ENCODE assay signal across 26 mouse cellular contexts in genomic region chr5:24408651-24409050, GRCm38 (mm10). TPM values are rescaled to one million over a fixed set of nuclear protein-coding genes. Genes with fewer than 3 reads are reported as not detected.
A peak's percentile ranks its signal among the peaks of the same experiment; 100 is the strongest.
DNase-seq lines count a peak whose midpoint lies in the region; ATAC-seq and TF ChIP-seq lines count a peak whose summit lies in the region.
"Had no signal": no experiment of that assay in that cellular context is flagged by ENCODE, and none has a peak within 500 bp of the region (broad histone marks: within the 10 kb centered on the region; RNA-seq: fewer than 3 reads in every experiment).

No protein-coding gene starts in this region.

- H3K27me3 ChIP-seq in heart, embryonic 14.5 days (ENCODE audit: control insufficient read depth, insufficient read depth, low read length): no peaks in the 10 kb centered on the region
- no peaks in the 10 kb centered on the region for H3K27me3 ChIP-seq in kidney, adult 2 months (replicated peaks; ENCODE audit: control insufficient read depth, insufficient read depth, low read length)
- no peaks in the 10 kb centered on the region for H3K27me3 ChIP-seq in forebrain, embryonic 10.5 days (ENCODE audit: poor library complexity, severe bottlenecking)
- H3K27me3 ChIP-seq: embryonic facial prominence, embryonic 12.5 days; limb, embryonic 13.5 days; stomach, embryonic 15.5 days had no signal

- DNase-seq in heart, adult 8-10 months (ENCODE audit: low spot score): no peak
- DNase-seq in kidney, adult 2 months: peak; percentile 34
- no peak for DNase-seq in kidney, adult 9 months
- DNase-seq in adrenal gland, postnatal 10 days: peak; percentile 74
- no peak for DNase-seq in forebrain, embryonic 10.5 days (ENCODE audit: extremely low spot score, low spot score)
- DNase-seq: B cell, adult 2 months; cerebellum, adult 2 months; gastrocnemius, postnatal 25 days; kidney, postnatal 14 days; right cerebral cortex, postnatal 25 days; thymus, adult 2 months had no signal

- H3K4me2 ChIP-seq in heart, embryonic 14.5 days (ENCODE audit: low read length): no peak overlapping the region
- H3K4me2 ChIP-seq: embryonic facial prominence, embryonic 12.5 days; heart, embryonic 15.5 days; hindbrain, embryonic 12.5 days; limb, embryonic 13.5 days; midbrain, embryonic 11.5 days; stomach, embryonic 15.5 days had no signal

- H3K9me3 ChIP-seq in heart, embryonic 14.5 days (ENCODE audit: control insufficient read depth, low read length): no peaks in the 10 kb centered on the region
- no peaks in the 10 kb centered on the region for H3K9me3 ChIP-seq in forebrain, embryonic 10.5 days
- H3K9me3 ChIP-seq: embryonic facial prominence, embryonic 12.5 days; heart, embryonic 15.5 days; hindbrain, embryonic 12.5 days; limb, embryonic 13.5 days; stomach, embryonic 15.5 days had no signal

- no peak overlapping the region for H3K27ac ChIP-seq in heart, embryonic 14.5 days (replicated peaks in 1 of 2; ENCODE audit: control insufficient read depth in 1 of 2, insufficient read depth in 1 of 2, low read depth in 2 of 2, low read length in 2 of 2)
- H3K27ac ChIP-seq in kidney, adult 2 months (ENCODE audit: insufficient read depth, low read depth, low read length): no peak overlapping the region
- H3K27ac ChIP-seq in cortical plate, adult 2 months (ENCODE audit: insufficient read depth, low read length): peak overlapping the region; percentile 12; the same call in 1 of the 2 replicates
- H3K27ac ChIP-seq in forebrain, embryonic 10.5 days: no peak overlapping the region
- H3K27ac ChIP-seq: embryonic facial prominence, embryonic 12.5 days; heart, embryonic 15.5 days; hindbrain, embryonic 12.5 days; limb, embryonic 13.5 days; liver, embryonic 14.5 days; stomach, embryonic 15.5 days had no signal

- no peak overlapping the region for H3K9ac ChIP-seq in heart, embryonic 14.5 days (ENCODE audit: low read length)
- H3K9ac ChIP-seq: embryonic facial prominence, embryonic 12.5 days; heart, embryonic 15.5 days; hindbrain, embryonic 12.5 days; limb, embryonic 13.5 days; liver, embryonic 14.5 days; stomach, embryonic 15.5 days had no signal

- H3K36me3 ChIP-seq in heart, embryonic 14.5 days (ENCODE audit: control insufficient read depth, insufficient read depth, low read length): peaks cover 41% of the 10 kb centered on the region
- no peaks in the 10 kb centered on the region for H3K36me3 ChIP-seq in kidney, adult 2 months (ENCODE audit: control insufficient read depth, insufficient read depth, low read length)
- peaks cover 54% of the 10 kb centered on the region for H3K36me3 ChIP-seq in forebrain, embryonic 10.5 days (replicated peaks)

- no peak for TF ChIP-seq POLR2A in kidney, adult 2 months (IDR thresholded peaks at IDR 0.05; ENCODE audit: low read depth, low read length)
- no peak for TF ChIP-seq POLR2A in cortical plate, adult 2 months (IDR thresholded peaks at IDR 0.05; ENCODE audit: extremely low read depth, insufficient read depth, low read length)

- 0 out of 2 replicates have a peak, but pooled peaks have one; percentile 13 for ATAC-seq in heart, embryonic 14.5 days (ENCODE audit: insufficient number of reproducible peaks, insufficient read depth, low FRiP score, low read depth)
- ATAC-seq: forebrain, embryonic 14.5 days had no signal

- 86% methylated on average over 13 of the region's 13 CpGs for WGBS in heart, embryonic 14.5 days
- 66% methylated on average over 13 of the region's 13 CpGs for WGBS in kidney, adult 2 months
- 94% methylated on average over 13 of the region's 13 CpGs for WGBS in forebrain, embryonic 10.5 days

- no peak overlapping the region for H3K4me3 ChIP-seq in heart, embryonic 14.5 days (ENCODE audit: control insufficient read depth in 1 of 2, insufficient read depth in 1 of 2, low read depth in 1 of 2, low read length in 2 of 2)
- H3K4me3 ChIP-seq in kidney, adult 2 months (ENCODE audit: insufficient read depth, low read depth, low read length): no peak overlapping the region
- no peak overlapping the region for H3K4me3 ChIP-seq in cortical plate, adult 2 months (ENCODE audit: insufficient read depth, low read length)
- H3K4me3 ChIP-seq in forebrain, embryonic 10.5 days: no peak overlapping the region
- H3K4me3 ChIP-seq: embryonic facial prominence, embryonic 12.5 days; erythroblast, embryonic 14.5 days; heart, embryonic 15.5 days; hindbrain, embryonic 12.5 days; limb, embryonic 13.5 days; stomach, embryonic 15.5 days had no signal

- peaks cover 0 to 2% of the 10 kb centered on the region in 2 experiments; a peak in 1 of 4 replicates for H3K4me1 ChIP-seq in heart, embryonic 14.5 days (ENCODE audit: control insufficient read depth in 2 of 2, insufficient read depth in 2 of 2, low read length in 2 of 2)
- H3K4me1 ChIP-seq in kidney, adult 2 months (ENCODE audit: control insufficient read depth, insufficient read depth, low read length): no peaks in the 10 kb centered on the region
- no peaks in the 10 kb centered on the region for H3K4me1 ChIP-seq in cortical plate, adult 2 months (ENCODE audit: control insufficient read depth, insufficient read depth, low read length)
- H3K4me1 ChIP-seq in forebrain, embryonic 10.5 days: peaks cover 16% of the 10 kb centered on the region; the same call in 1 of the 2 replicates

- TF ChIP-seq CTCF in kidney, adult 2 months (conservative IDR thresholded peaks at IDR 0.05; ENCODE audit: insufficient read depth, insufficient read length, low read depth, low read length): no peak
- no peak for TF ChIP-seq CTCF in cortical plate, adult 2 months (IDR thresholded peaks at IDR 0.05; ENCODE audit: extremely low read depth, insufficient read depth, low read length)

RNA-seq across cellular contexts. Expression of gene Asic3, which starts 4.5 kb away (rescaled TPM):
- 0.12 TPM in 1 of 2 replicates, not detected in the other for polyA plus RNA-seq in heart, embryonic 14.5 days (2014; fragmentation: Nextera tagmentation; extraction: Ambion mirVana)
- under 1 TPM in 1 of 4 experiments, not detected in 3; 0.16 TPM for total RNA-seq in heart, adult 8-10 months (2022)
- polyA plus RNA-seq in kidney, adult 2 months (2012; rRNA removed): 0.20 and 0.33 TPM in 2 replicates
- total RNA-seq in adrenal gland, postnatal 10 days (2021): under 1 TPM; 0.54 to 0.76 TPM
- polyA plus RNA-seq in cortical plate, adult 2 months (2012; rRNA removed): 0.44 and 0.70 TPM in 2 replicates
- 0.20 TPM in 1 of 2 replicates, not detected in the other for polyA plus RNA-seq in forebrain, embryonic 10.5 days (2016; fragmentation: Nextera tagmentation; extraction: Ambion mirVana)
- total RNA-seq: layer of hippocampus, postnatal 10 days; left cerebral cortex, postnatal 14 days had no signal
- polyA plus RNA-seq: erythroblast, embryonic 14.5 days; forebrain, embryonic 14.5 days; heart, embryonic 15.5 days; intestine, embryonic 14.5 days; liver, embryonic 14.5 days; lung, embryonic 16.5 days had no signal

RNA-seq across cellular contexts. Expression of gene Cdk5, which starts 14.7 kb away (rescaled TPM):
- polyA plus RNA-seq in heart, embryonic 14.5 days (2014; fragmentation: Nextera tagmentation; extraction: Ambion mirVana): 28.6 and 31.0 TPM in 2 replicates
- total RNA-seq in heart, adult 8-10 months (2022): 10 to 100 TPM; 17.3 to 23.7 (median 19.1) TPM
- 78.0 and 83.2 TPM in 2 replicates for polyA plus RNA-seq in kidney, adult 2 months (2012; rRNA removed)
- total RNA-seq in adrenal gland, postnatal 10 days (2021): 10 to 100 TPM; 37.9 to 41.3 TPM
- 232 TPM in 2 replicates for polyA plus RNA-seq in cortical plate, adult 2 months (2012; rRNA removed)
- polyA plus RNA-seq in forebrain, embryonic 10.5 days (2016; fragmentation: Nextera tagmentation; extraction: Ambion mirVana): 42.7 and 48.9 TPM in 2 replicates

RNA-seq across cellular contexts. Expression of gene Slc4a2, which starts 15.0 kb away (rescaled TPM):
- 18.7 and 20.4 TPM in 2 replicates for polyA plus RNA-seq in heart, embryonic 14.5 days (2014; fragmentation: Nextera tagmentation; extraction: Ambion mirVana)
- total RNA-seq in heart, adult 8-10 months (2022): 10 to 100 TPM; 21.9 to 32.5 (median 24.7) TPM
- 56.8 and 66.9 TPM in 2 replicates for polyA plus RNA-seq in kidney, adult 2 months (2012; rRNA removed)
- 10 to 100 TPM; 58.7 to 60.9 TPM for total RNA-seq in adrenal gland, postnatal 10 days (2021)
- polyA plus RNA-seq in cortical plate, adult 2 months (2012; rRNA removed): 36.5 and 39.9 TPM in 2 replicates
- 32.8 and 33.6 TPM in 2 replicates for polyA plus RNA-seq in forebrain, embryonic 10.5 days (2016; fragmentation: Nextera tagmentation; extraction: Ambion mirVana)

RNA-seq across cellular contexts. Expression of gene Abcb8, which starts 15.2 kb away (rescaled TPM):
- polyA plus RNA-seq in heart, embryonic 14.5 days (2014; fragmentation: Nextera tagmentation; extraction: Ambion mirVana): 52.7 and 56.1 TPM in 2 replicates
- 100 to 1,000 TPM in 2 of 4 experiments, 10 to 100 TPM in 2; 96.5 to 106 (median 101) TPM for total RNA-seq in heart, adult 8-10 months (2022)
- 112 and 117 TPM in 2 replicates for polyA plus RNA-seq in kidney, adult 2 months (2012; rRNA removed)
- total RNA-seq in adrenal gland, postnatal 10 days (2021): 100 to 1,000 TPM in 1 of 2 experiments, 10 to 100 TPM in 1; 93.7 to 116 TPM
- polyA plus RNA-seq in cortical plate, adult 2 months (2012; rRNA removed): 54.8 and 57.3 TPM in 2 replicates
- polyA plus RNA-seq in forebrain, embryonic 10.5 days (2016; fragmentation: Nextera tagmentation; extraction: Ambion mirVana): 57.1 and 61.8 TPM in 2 replicates

RNA-seq across cellular contexts. Expression of gene Atg9b, which starts 16.7 kb away (rescaled TPM):
- polyA plus RNA-seq in heart, embryonic 14.5 days (2014; fragmentation: Nextera tagmentation; extraction: Ambion mirVana): 1.0 and 1.5 TPM in 2 replicates
- total RNA-seq in heart, adult 8-10 months (2022): 1 to 10 TPM in 2 of 4 experiments, under 1 TPM in 2; 0.73 to 1.7 (median 1.1) TPM
- polyA plus RNA-seq in kidney, adult 2 months (2012; rRNA removed): 0.76 and 0.89 TPM in 2 replicates
- under 1 TPM; 0.60 to 0.67 TPM for total RNA-seq in adrenal gland, postnatal 10 days (2021)
- polyA plus RNA-seq in cortical plate, adult 2 months (2012; rRNA removed): 4.0 and 4.1 TPM in 2 replicates
- 0.99 and 1.3 TPM in 2 replicates for polyA plus RNA-seq in forebrain, embryonic 10.5 days (2016; fragmentation: Nextera tagmentation; extraction: Ambion mirVana)

Comparison
In these comparisons a context has a peak if more than half of its experiments do, and no peak if none do; other contexts are left out.
1. DNase-seq: peak in kidney, adult 2 months (single experiment) and adrenal gland, postnatal 10 days (single experiment); none in heart, adult 8-10 months (single experiment), kidney, adult 9 months (single experiment) and forebrain, embryonic 10.5 days (single experiment).